Mouse (Mus musculus): ENCODE measurements around the gene Cope.

Cope gene

DNA sequence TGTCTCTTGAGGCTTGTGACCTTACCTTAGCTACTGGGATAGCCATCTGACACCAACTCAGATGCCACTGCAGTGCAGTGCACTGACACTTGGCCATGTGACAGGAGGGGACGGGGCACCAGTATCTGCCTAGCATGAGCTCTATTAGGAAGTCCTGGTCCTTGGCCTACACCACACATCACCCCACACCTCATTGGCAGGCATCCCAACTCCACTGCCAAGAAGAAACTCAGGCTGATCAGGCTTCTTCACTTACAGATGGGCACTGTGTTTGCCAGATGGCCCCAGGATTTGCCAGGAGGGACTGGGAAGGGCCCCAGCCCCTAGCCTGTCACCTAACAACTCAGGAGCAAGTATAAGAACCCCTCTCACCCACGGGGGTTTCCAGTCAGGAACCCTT, 11.1 kb downstream of the Cope start:
- DNase-seq (ENCODE audit: low read depth) = no peak

DNA sequence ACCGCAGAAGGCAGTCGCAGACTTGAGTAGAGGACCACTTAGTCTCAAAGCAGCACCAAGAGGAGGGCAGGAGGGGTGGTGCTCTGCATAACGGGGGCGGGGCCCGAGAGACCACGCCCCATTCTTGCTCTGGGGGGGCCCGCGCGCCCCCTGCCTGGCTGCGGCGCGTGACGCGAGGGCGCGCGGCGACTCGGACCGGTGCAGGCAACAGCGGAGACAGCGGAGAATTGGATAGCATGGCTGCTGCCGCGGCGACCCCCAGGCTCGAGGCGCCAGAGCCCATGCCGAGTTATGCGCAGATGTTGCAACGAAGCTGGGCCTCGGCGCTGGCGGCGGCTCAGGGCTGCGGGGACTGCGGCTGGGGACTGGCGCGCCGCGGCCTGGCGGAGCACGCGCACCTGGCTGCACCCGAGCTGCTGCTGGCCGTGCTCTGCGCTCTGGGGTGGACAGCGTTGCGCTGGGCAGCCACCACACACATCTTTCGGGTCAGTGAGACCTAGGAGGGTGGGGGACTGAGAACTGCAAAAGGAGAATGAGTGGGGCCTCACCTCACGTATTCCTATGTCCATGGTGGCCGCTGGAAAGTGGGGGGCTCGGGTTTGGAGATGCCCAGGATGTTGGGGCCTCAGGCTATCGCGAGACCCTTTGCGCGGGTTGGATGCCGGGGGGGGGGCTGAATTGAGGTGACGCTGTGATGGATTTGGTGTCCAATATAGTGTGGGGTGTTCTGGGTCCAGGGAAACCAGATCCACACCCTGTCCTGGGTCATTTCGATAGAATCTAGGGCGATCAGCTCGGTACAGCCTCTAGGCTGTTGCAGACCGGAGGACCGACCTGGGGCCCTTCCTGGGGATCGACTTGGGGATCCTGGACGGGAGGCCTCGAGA, 13.5 kb downstream of the Cope start, which contains the start of gene Cers1:
Gene Cers1 (plus strand): TSS at position 152 of the 887 bp plus-strand sequence.
- DNase-seq (ENCODE audit: low read depth) = no peak

DNA sequence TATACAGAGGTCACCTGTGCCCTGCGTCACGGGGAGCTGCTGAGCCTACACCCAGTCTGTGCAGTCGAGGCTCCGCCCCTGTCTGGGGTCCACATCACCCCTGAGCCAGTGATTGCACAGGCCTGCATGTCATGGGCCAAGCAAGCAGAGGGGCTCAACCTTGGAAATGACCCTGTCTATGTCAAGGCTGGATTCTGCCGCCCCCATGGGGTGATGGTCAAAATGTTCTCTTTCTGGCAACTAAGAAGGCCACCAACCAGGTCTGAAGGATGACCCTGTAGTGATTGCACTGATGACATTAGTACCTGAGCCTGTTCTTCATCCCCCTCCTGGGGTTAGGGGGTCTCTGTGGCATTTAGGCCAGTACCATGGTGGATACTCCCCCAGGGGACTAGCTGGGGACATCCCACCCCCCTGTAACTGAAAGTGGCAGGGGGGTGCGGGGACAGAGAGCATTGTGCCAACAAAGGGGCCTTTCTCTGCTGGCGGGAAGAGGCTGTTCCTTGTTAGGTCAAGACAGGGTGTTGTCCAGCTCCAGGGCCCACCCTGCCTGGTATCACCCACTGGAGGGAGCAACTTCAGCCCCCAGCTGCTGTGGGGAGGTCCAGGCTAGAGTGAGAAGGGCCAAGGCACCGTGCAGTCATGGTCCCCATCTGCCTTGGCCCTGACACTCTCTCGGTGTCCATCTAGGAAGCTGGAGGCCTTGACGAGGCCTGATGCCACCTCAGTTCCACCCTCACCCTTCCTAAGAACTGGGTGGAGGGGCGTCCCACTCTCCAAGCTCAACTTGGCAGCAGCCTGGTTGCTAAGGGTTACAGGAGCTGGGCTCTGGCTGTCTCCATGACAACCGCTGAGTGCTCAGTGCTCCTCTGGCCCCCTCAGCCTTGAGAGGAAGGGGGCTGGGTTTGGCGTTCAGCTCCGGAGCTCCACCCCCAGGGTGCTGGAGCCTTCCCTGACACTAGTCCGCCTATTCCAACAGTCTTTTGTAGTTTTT, 14.5 kb downstream of the Cope start:
- DNase-seq (ENCODE audit: low read depth) = no peak

DNA sequence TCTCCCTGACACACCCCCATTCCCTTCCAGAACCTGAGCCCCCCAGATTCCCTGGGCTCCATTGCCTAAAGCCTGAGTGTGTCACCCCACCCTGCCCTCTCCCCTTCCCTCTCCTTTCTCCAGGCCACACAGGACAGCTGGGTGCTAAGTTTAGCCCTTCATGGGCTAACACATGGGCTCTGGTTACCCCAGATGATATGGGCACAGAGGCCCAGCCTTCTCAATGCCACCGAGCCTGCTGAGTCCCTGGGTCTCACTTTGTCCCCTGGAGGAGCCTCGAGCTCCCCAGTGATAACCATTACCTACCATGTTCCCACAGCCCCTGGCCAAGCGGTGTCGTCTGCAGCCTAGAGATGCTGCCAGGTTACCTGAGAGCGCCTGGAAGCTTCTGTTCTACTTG, 15.6 kb downstream of the Cope start:
- no peak for DNase-seq (ENCODE audit: low read depth)

DNA sequence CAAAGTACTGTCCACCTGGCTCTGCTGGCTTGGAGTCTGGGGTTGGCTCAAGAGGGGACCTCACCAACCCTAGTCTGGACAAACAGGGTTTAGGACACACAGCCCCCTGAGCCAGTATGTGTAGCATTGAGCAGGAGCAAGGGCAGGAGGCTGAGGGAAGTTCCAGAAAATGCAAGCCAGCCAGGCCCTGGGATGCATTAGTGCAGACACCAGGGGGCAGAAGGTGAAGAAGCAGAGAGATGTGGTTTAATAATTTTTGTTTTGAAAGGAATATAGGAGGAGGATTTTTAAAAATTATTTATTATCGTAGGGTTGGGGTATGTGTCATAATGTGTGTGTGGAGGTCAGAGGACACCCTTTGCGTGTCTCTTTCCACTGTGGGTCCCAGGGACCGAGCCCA, 21.4 kb downstream of the Cope start:
- DNase-seq (ENCODE audit: low read depth) = no peak

DNA sequence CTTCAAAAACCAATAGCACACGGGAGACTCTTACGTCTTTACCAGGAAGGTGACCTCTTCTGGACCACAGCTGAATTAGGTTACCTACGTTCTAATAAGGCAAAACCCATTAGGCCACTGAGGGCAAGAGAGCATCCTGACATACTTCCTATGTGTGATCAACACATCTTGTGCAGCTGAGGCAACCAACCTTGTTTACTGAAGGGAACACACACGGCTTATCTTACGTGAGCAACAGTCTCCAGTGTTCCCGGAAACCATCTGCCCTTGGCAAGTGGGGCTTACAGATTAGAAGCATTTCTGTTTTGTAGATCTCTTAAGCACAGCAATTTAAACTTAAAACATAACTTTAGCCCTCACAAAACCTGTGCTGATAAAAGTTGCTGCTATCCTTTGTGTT, 25.2 kb downstream of the Cope start:
- no peak for DNase-seq (ENCODE audit: low read depth)

DNA sequence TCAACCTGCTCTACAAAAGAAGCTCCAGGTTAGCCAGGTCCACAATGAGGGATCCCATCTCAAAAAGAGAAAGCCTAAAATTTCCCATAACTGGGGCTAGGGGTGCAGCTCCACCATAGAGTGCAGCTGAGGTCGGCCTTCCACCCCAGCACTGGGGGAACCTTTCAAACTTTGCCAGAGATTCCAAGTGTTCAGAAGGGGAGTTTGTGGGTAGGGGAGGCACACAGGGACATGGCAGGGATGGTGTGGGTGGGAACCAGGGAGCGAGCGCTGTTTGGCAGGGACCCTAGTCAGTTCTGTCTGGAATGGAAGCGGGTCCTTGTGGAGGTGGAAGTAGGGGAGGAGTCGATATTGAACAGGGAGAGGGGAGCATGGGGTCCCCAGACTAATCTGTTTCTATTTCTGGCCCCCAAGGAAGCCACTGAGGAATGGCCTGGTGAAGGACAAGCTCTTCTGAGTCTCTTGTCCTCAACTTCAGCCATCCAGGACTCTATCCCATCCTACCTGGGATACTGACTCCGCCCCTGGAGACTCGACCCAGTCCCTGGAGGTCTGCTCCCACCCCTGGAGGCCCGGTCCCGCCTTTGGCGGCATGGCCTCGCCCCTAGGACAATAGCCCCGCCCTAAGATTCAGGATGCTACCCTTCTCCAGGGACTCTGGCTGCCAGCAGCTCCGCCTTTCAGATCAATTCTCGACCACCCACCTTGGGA, 27.0 kb downstream of the Cope start, which contains the start of gene Gdf1:
Gene Gdf1 (plus strand): TSS at position 694 of the 711 bp plus-strand sequence.
- no peak for DNase-seq (ENCODE audit: low read depth)

DNA sequence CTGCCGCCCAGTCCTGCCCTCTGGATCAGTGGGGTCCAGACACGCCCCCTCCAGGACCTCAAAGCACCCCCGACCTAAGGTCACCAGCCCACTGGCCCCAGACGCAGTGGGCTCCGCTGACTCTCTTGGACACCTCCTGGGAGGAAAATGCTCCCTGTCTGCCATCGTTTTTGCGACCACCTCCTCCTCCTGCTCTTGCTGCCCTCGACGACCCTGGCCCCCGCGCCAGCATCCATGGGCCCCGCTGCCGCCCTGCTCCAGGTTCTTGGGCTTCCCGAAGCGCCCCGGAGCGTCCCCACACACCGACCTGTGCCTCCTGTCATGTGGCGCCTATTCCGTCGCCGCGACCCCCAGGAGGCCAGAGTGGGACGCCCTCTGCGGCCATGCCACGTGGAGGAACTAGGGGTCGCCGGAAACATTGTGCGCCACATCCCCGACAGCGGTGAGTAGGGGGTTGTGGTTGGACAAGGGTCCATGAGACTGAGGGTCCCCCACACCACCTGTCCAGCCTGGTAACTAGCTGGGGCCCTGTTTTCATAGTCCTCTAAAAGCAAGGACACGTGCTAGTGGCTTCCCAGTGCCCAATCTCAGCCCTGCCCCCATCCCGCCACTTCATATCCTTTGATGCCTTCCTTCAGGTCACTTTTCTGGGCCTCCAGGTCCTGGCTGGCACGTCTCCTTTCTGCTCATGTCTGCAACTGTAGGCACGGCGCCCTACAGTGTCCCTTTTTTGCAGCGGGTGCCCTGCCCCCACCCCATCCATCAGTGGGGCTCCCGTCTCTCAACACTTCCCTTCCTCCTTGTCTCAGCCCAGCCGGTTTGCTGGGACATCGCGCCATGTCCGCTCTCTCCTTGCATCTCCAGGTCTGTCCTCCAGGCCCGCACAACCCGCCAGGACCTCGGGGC, 27.8 kb downstream of the Cope start:
- no peak for DNase-seq (ENCODE audit: low read depth)

DNA sequence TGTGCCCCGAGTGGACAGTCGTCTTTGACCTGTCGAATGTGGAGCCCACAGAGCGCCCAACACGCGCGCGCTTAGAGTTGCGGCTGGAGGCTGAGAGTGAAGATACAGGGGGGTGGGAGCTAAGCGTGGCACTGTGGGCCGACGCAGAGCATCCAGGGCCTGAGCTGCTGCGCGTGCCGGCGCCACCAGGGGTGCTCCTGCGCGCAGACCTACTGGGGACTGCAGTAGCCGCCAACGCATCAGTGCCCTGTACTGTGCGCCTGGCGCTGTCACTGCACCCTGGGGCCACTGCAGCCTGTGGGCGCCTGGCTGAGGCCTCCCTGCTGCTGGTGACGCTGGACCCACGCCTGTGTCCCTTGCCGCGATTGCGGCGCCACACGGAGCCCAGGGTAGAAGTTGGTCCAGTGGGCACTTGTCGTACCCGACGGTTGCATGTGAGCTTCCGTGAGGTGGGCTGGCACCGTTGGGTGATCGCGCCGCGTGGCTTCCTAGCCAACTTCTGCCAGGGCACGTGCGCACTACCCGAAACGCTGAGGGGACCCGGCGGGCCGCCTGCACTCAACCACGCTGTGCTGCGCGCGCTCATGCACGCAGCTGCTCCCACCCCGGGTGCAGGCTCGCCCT, 28.5 kb downstream of the Cope start:
- no peak for DNase-seq (ENCODE audit: low read depth)

DNA sequence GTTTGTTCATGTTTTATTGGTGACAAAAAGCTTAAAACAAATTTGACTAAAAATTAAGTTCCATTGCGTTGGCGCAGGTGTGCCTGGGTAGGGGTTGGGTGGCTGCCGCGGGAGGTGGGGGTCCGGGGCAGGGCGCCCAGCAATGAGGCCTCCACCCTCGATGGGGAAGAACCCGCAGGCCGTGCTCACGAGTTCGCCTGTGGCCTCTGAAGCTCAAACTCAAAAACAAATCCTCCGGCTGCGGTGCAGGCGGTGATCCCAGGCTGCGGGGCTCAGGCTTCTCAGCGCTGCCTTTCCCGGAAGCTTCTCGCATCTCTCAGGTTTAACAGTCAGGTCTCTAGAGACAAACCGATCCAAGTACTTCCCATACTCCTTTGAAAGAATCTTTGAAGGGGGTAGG, 29.2 kb downstream of the Cope start:
- no peak for DNase-seq (ENCODE audit: low read depth)

DNA sequence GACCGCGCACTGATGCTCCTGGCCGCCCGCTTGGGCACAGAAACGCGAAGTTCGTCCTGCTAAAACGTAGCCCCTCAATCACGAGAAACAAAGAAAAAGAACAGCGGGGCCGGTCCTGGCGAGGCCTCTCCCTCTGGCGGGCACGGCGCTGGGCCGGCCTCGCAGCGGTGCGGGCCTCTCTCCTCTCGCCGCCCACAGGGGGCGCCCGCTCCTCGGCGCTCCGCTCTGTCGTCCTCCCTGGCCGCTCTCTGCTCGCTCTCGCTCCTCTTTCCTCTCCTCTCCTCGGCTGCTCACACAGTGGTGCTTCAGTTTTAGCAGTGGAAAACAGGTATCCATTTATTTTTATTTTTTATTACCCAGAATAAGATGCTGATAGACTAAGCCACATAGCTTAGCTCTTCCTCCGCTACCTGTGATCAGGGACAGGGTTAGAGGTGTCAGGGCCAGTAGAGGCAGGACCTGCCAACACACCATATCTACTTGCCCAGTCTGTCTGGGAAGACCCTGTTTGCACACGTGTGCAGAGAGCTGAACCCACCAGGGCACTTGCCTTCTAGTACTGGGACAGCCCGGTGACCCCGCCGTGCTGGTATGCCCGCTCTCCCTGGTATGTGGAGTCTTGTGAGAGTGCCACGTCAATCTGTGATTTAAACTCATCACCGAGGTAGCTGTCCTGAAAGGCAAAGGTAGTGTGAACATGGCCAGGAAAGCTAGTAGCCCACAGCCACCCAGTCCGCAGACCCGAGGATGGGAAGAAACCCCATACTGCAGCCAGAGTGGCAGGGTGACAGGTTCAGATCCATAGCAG, 30.0 kb downstream of the Cope start:
- DNase-seq (ENCODE audit: low read depth) = no peak

DNA sequence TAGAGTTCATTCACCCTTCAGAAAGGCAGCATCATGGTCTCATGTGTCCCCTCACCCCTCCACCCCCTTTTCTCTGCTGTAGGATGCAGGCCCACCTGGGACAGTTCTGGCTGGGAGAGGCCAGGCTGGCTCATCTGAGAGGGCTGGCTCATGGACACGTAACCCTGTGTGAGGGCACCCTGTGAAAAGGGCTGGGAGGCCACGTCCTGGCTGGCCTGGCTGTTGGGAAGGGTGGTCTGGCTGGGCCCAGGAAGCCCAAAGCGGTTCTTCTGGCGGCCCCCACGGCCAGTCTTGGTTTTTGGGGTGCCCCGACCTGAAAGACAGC, 30.5 kb downstream of the Cope start:
- no peak for DNase-seq (ENCODE audit: low read depth)

DNA sequence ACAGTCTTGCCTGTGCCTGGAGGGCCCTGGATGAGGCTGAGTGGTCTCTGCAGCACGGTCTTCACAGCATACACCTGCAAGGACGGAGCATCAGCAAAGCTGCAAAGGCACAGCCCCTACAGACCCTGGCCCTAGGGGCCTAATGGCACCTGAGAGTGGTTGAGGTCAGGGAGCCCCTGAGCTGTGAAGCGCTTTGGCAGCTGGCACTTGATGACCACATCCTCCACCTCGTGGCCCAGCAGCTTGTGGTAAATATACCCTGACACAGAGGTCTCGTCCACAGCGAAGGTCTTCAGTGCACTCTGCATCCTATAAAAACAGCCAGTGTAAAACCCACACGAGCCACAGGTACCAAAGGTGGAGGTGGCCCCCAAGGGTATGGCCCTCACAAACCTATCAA, 36.6 kb downstream of the Cope start:
- no peak for DNase-seq (ENCODE audit: low read depth)

DNA sequence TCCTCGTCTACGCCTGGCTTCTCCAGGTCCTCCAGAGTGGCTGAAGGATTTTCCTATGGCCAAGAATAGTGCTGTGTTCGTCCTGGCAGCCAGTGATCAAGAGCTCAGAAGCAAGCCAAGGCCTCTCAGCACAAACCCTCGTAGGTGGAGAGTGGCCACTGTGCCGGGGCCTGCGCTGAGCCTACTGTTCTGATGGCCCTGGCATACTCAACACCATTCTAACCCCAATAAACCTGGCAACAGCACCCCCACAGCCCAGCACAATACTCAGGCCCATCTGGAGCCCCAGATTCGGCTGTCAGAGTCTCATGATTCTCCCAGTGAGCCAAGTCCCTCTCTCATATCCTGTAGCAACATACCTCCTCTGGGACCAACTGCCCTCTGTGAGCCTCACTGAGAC, 38.3 kb downstream of the Cope start:
- DNase-seq (ENCODE audit: low read depth) = no peak

DNA sequence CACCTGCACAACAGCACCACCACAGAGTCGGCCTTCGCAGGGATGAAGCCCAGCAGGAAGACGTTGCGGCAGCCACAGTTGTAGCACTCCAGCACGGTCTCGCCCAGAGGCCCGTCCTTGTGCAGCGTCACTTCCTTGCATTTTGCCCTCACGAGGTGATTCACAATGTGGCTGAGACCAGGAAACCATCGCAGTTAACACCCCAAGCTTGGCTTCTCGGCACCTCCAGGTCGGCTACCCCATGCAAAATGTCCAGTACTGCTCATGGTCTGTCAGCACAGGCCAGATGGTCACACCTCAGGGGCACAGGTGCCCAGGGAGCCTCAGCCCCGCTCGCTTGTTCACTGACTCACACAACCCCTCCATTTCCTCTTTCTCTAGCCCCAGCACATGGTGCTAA, 39.7 kb downstream of the Cope start:
- DNase-seq (ENCODE audit: low read depth) = no peak

DNA sequence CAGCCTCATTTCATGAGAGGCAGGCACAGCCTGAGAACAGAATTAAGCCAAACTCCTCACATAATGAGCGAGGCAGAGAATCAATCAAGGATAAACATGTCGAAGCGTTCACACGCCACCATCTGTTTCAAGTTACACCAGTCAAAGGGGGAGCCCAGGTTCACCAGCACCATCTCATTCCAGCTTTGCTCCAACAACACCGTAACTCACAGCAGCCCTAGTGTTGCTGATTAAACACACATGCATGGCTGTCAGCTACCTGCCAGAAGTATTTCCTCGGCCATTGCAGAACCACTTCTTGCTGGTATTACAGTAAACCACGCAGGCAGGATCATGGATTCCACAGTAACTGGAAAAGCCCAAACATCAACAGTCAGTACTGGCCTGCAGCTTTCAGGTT, 40.8 kb downstream of the Cope start:
- no peak for DNase-seq (ENCODE audit: low read depth)

DNA sequence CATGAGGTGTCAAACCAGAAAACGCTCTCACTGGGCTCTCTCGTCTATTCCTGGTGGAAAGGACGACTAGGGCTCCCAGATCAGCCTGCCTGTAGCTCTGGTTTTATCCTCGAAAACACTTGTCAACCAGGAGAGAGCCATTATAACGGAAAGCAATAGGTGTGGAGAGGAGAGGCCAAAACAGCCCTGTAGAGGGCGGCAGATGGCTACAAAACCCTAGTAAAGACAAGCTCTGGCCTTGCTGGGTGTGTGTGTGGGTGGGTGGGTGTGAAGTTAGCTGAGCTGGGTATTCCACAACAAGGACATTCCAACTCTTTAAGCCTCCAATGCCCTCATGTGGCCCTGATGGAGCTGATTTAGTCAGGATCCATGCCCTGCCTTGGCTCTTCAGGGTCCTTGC, 41.4 kb downstream of the Cope start:
- peak; percentile 49 for DNase-seq (ENCODE audit: low read depth)

DNA sequence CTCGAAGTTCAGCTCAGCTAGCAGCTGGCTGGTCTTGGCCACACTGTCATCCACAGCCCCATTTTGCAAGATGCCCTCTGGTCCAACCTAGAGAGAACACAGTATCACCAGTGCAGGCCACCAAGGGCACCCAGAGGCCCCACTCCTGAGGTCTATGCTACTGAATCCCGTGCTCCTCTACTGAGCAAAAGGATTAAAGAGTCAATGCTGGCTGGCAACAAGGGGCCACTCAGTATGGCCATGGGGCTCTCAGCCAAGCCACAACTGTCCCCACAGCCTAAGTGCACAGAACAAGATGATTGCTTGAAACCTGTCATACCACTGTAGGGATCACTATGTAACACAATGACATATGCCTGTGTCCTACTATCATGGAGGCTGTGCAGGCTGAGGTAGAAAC, 42.0 kb downstream of the Cope start:
- DNase-seq (ENCODE audit: low read depth) = no peak

DNA sequence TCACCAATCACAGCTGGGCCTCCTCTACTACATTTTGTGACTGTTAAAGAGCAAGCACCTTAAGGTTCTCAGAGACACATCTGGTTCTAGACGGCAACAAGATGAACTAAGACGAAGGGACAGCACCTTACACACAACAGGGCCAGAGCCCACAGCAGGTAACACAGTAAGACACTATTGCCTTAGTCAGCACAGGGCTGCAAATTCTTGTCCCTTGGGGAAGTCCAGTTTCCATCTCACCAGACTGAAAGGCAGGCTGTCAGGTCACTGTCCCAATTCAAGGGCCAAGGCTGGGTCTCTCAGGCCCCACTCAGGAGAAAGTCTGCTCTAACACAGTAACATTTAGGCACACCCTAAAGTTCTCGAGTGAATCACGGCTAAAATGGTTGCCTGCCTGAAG, 45.1 kb downstream of the Cope start:
- no peak for DNase-seq (ENCODE audit: low read depth)

DNA sequence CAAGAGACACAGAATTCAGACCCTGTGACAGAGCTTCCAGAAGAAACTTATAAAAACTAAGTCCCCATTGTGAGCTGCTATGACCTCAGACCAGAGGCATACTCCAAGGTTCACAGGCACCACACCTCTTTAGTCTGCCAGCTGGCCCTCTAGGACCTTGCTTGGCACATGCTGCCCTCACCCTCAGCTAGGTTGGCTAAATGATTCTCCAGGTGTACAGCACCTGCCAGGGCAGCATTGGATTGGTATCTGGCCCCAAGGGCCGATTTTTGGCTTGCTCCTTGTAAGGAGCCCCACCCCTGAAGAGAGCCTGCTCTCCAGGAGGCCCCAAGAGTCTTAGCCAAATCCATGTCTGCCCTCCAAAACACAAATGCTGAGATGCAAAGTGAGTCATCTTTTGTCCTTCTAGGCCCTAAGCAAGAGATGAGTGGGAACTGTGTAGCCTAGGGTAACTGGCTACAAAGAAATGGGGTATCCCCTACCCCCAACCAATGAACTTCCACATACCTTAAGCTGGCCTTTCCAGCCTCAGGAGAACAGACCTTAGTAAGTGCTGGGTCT, 45.6 kb downstream of the Cope start:
- DNase-seq (ENCODE audit: low read depth) = no peak

Data from naive thymus-derived CD4-positive, alpha-beta T cell, adult 2 months (primary cell).